Mouse (Mus musculus) liver, embryonic 16.5 days (tissue): ENCODE results near the gene Serp2. TPM values are rescaled to one million over a fixed set of nuclear protein-coding genes. Genes with fewer than 3 reads are reported as not detected.

Source experiments
- ATAC-seq: fragments of 200-750 bp; cut with Nextera tagmentation; 2 replicates; pipeline ENCODE4 v1.8.0; 2017; ENCODE audit warnings: low read depth, mild to moderate bottlenecking, moderate number of reproducible peaks, moderate library complexity
- H3K27ac ChIP-seq: fragments of 300-500 bp; sonication (generic); 2 replicates; pipeline ENCODE4 v1.5.1; 2014; ENCODE audit warnings: mild to moderate bottlenecking, low read length
- H3K27me3 ChIP-seq: fragments of 300-500 bp; sonication (generic); 2 replicates; pipeline ENCODE4 v1.6.1; 2014; ENCODE audit warnings: low read depth, low read length, mixed read lengths; ENCODE audit not compliant: control insufficient read depth, insufficient read depth
- H3K36me3 ChIP-seq: fragments of 300-500 bp; sonication (generic); 2 replicates; pipeline ENCODE4 v1.6.1; 2014; ENCODE audit warnings: mild to moderate bottlenecking; ENCODE audit not compliant: control insufficient read depth, insufficient read depth
- H3K4me1 ChIP-seq: fragments of 300-500 bp; sonication (generic); 2 replicates; pipeline ENCODE4 v1.6.1; 2014; ENCODE audit warnings: low read depth, low read length, mixed read lengths; ENCODE audit not compliant: control insufficient read depth
- H3K4me2 ChIP-seq: fragments of 300-500 bp; sonication (generic); 2 replicates; pipeline ENCODE4 v1.6.1; 2014; ENCODE audit warnings: low read depth, low read length, mixed read lengths
- H3K4me3 ChIP-seq: fragments of 300-500 bp; sonication (generic); 2 replicates; pipeline ENCODE4 v1.5.1; 2014; ENCODE audit warnings: low read depth, mild to moderate bottlenecking, low read length
- H3K9ac ChIP-seq: fragments of 300-500 bp; sonication (generic); 2 replicates; pipeline ENCODE4 v1.6.1; 2014; ENCODE audit warnings: low read depth, low read length
- H3K9me3 ChIP-seq: fragments of 300-500 bp; sonication (generic); replicated peaks from 2 replicates; pipeline ENCODE4 v1.6.1; 2016; ENCODE audit warnings: low read length; ENCODE audit not compliant: control insufficient read depth
- WGBS: fragments of 180-500 bp; shearing (Covaris S2); extraction: QIAGEN DNeasy Blood & Tissue Kit; methylation state at CpG from one replicate; pipeline ENCODE4 v1.1.7; 2014; ENCODE audit not compliant: insufficient replicate concordance; 5-methylcytosine and 5-hydroxymethylcytosine counted together
- polyA plus RNA-seq: library from polyadenylated mRNA; unstranded; fragments of >200 nt; fragmentation: Nextera tagmentation; extraction: Ambion mirVana; gene quantifications from 2 replicates; pipeline ENCODE4 v1.2.1, GENCODE M21; 2015

Serp2 gene
- polyA plus RNA-seq, 1 experiment from 2014 or later, result 0.61 TPM

DNA sequence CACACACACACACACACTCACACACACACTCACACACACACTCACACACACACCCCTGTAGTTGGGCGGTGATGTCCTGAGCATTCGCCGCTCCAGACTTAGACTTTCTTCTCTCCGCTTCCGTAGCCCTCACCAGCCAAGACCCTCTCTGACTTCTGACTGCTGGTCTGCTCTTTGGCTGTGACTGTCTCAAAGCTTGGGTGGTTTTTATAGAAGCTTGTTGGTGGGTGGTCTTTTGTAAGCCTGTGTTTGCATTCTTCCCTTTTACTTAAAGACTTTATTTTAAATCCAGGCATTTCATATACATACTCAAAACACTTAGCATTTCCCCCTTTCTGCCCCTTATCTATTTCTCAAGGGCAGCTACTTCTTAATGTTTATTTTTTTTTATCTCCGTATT lies 57.2 kb downstream of the Serp2 start:
- no peak overlapping the region for H3K9ac ChIP-seq
- no peak overlapping the region for H3K4me3 ChIP-seq
- H3K4me1 ChIP-seq, result peaks cover 6% of the 10 kb centered on the region
- no peaks in the 10 kb centered on the region for H3K27me3 ChIP-seq
- ATAC-seq, result no peak
- H3K4me2 ChIP-seq, result no peak overlapping the region
- WGBS, result 87% methylated on average over 6 of the region's 6 CpGs
- no peaks in the 10 kb centered on the region for H3K9me3 ChIP-seq
- H3K36me3 ChIP-seq, result no peaks in the 10 kb centered on the region
- H3K27ac ChIP-seq, result no peak overlapping the region

DNA sequence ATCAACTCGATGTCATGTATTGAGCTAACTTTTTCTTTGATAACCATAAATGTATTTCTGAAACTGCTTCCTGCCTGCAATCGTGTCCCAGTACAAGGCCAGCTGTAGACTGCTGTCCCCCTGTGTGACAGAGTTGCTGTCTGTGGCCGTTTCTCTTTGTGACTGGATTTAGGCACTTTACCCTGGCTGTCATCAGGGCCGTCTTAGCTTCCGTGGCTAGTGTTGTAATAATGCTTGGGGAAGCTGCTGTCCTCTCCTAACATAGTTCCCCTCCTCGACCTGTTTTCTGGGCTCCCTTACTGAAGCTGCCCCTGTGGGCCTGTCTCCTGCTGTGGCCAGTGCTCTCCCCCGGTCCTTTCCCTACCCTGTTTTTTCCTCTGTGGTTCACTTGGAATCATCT lies 58.5 kb downstream of the Serp2 start:
- no peaks in the 10 kb centered on the region for H3K27me3 ChIP-seq
- 32% methylated on average over 7 of the region's 7 CpGs for WGBS
- H3K4me1 ChIP-seq, result peaks cover under 1% of the 10 kb centered on the region
- no peak overlapping the region for H3K27ac ChIP-seq
- no peak overlapping the region for H3K4me3 ChIP-seq
- no peak for ATAC-seq
- no peak overlapping the region for H3K9ac ChIP-seq
- no peak overlapping the region for H3K4me2 ChIP-seq
- H3K36me3 ChIP-seq, result no peaks in the 10 kb centered on the region
- no peaks in the 10 kb centered on the region for H3K9me3 ChIP-seq

DNA sequence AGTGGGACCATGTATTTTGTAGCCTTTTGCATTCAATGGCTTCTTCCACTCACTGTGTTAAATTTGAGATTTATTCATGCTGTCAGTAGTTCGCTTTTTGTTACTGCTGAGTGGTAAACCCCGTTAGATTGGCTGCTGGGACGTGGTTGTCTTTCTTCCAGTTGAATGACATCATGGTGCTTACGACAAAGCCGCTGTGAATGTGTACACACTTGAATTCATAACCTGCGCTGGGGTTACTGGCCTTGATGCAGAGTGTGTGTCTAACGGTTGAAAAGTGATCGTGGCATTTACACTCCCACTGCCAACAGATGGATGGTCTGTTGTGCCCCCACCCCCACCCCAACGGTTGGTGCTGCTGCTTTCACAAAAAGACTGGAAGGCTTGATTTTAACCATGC lies 59.5 kb downstream of the Serp2 start:
- no peak overlapping the region for H3K4me2 ChIP-seq
- no peaks in the 10 kb centered on the region for H3K4me1 ChIP-seq
- H3K27me3 ChIP-seq, result no peaks in the 10 kb centered on the region
- H3K9ac ChIP-seq, result no peak overlapping the region
- no peaks in the 10 kb centered on the region for H3K36me3 ChIP-seq
- H3K4me3 ChIP-seq, result no peak overlapping the region
- H3K9me3 ChIP-seq, result no peaks in the 10 kb centered on the region
- 64% methylated on average over 9 of the region's 9 CpGs for WGBS
- no peak for ATAC-seq
- no peak overlapping the region for H3K27ac ChIP-seq

DNA sequence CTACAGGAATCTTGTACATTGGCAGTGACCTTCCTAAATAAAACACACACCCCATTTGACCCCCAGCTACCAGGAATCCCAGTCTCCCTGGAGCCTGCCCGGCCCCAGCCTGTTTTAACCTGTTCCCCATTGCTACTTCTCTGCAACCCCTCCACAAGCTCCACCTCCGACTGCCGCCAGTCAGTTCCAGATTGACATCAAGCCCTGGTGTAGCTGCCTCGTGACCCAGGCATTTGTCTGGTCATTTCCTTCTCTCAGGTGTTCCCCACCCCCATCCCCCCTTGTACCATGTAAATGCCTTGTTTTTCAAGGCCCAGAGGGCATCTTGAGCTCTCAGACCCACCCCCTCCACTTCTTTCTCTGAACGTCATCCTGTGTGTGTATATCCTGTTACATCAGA lies 61.7 kb downstream of the Serp2 start:
- H3K4me3 ChIP-seq, result no peak overlapping the region
- H3K4me1 ChIP-seq, result no peaks in the 10 kb centered on the region
- H3K36me3 ChIP-seq, result no peaks in the 10 kb centered on the region
- no peak for ATAC-seq
- no peak overlapping the region for H3K9ac ChIP-seq
- H3K4me2 ChIP-seq, result no peak overlapping the region
- 35% methylated on average over 5 of the region's 5 CpGs for WGBS
- no peaks in the 10 kb centered on the region for H3K27me3 ChIP-seq
- no peaks in the 10 kb centered on the region for H3K9me3 ChIP-seq
- H3K27ac ChIP-seq, result no peak overlapping the region

DNA sequence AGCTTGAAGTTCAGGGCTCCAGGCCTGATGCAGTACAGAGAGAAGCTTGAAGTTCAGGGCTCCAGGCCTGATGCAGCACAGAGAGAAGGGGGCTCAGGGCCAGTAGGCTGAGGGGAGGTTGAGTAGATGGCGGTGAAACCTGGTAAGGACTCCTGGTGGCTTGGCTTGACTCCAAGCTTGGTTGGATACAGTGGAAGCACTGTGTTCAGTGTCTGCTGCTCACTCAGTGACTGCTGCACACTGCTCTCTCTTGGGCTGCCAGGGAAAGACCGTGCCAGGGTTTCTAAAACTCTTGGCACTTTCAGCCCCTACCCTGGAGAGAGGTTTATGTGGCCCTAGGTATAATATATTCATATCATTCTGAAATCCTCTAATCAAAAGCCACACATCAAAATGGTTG lies 67.6 kb downstream of the Serp2 start:
- WGBS, result 75% methylated on average over 2 of the region's 2 CpGs

DNA sequence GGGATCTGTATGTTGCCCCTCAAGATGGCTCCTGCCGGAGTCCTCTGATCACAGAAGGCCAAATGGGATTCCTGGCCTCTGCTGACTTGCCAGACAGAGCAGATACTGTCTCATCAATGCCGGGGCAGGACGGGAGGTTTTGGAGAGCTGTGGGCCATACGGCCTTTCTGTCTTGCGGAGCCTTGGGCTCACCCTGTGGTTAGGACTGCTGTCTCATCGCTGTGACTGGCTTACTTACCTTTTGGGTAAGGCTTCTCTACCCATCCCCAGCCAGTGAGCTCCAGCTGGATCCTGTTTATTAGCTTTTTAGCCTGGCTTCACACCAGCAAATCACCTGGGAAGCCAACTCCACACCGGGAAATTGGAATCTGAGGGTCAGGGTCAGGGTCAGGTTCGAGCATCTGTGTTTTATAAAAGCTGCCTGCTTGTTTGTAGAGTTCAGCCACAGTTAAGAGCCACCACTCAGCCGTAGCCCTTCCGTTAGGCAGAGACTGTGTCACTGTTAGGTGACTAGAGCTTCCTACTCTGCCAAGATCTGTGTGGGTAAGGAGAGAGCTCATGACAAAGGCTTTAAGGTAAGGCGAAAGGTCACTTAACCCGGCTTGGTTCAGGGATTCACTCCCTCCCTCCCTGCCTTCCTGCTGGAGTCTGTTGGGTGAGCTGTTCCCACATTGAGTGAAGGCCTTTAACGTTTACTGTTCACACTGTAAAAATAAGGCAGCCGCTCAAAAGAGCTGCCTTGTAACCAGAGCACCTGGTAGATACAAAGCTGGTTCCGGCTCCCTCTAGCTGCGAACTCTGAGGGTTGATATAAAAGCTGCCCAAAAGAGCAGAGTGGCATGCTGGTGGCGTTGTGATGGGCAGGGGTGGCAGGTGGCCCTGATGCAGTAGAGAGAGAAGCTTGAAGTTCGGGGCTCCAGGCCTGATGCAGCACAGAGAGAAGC lies 68.3 kb downstream of the Serp2 start:
- no peak overlapping the region for H3K27ac ChIP-seq

More for the DNA sequence above, 67.6 kb downstream of the Serp2 start:
- H3K9ac ChIP-seq, result no peak overlapping the region
- H3K4me1 ChIP-seq, result no peaks in the 10 kb centered on the region
- no peaks in the 10 kb centered on the region for H3K9me3 ChIP-seq
- H3K27me3 ChIP-seq, result no peaks in the 10 kb centered on the region
- no peak overlapping the region for H3K4me3 ChIP-seq
- H3K27ac ChIP-seq, result no peak overlapping the region
- H3K4me2 ChIP-seq, result no peak overlapping the region
- ATAC-seq, result no peak
- H3K36me3 ChIP-seq, result no peaks in the 10 kb centered on the region

DNA sequence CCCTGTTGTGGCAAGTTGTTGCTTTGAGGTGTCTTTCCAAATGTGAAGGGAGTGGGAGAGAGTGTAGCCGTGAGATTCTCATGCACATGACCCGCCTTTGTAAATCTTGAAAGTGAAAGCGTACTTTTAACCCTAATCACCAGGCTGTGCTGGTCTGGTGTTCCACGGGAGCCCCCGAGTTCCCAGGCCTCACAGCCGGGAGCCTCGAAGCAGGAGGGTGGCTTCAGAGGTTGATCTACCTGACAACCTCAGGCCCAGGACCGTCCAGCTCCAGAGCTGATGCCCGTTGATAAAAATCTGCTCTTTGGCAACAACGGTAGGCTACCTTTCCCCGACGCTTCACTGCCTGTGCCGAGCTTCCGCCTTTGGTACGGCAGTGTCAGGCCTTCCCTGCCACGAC lies 69.1 kb downstream of the Serp2 start:
- no peak overlapping the region for H3K9ac ChIP-seq
- WGBS, result 73% methylated on average over 16 of the region's 16 CpGs
- peak; percentile 41; the same call in 1 of the 2 replicates for ATAC-seq

More for the DNA sequence above, 68.3 kb downstream of the Serp2 start:
- Histone ChIP-seq H3K9me3 (no peaks in the 10 kb centered on the region), H3K9ac (no peak overlapping the region), H3K27me3 (no peaks in the 10 kb centered on the region), H3K4me1 (no peaks in the 10 kb centered on the region), H3K4me3 (no peak overlapping the region), H3K4me2 (no peak overlapping the region), H3K36me3 (no peaks in the 10 kb centered on the region)
- ATAC-seq, result no peak
- 62% methylated on average over 18 of the region's 18 CpGs for WGBS

DNA sequence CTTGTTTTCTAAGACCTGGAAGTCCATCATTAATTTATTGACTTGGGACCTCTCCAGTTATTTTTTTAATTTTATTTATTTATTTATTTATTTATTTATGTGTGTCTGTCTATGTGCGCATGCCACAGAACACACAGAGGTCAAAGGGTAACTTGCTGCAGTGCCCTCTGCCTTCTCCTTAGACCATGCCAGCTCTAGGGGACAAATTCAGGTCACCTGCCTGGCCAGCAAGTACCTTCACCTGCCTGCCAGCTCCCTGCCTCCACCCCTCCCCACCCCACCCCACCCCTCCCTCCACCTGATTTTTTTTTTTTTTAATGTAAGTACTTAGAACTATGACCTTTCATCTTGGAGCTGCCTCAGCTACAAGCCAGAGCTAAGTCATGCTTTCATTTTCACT lies 73.0 kb downstream of the Serp2 start:
- Histone ChIP-seq H3K9ac (no peak overlapping the region), H3K9me3 (no peaks in the 10 kb centered on the region), H3K4me1 (no peaks in the 10 kb centered on the region), H3K27me3 (no peaks in the 10 kb centered on the region), H3K4me2 (no peak overlapping the region), H3K36me3 (no peaks in the 10 kb centered on the region), H3K27ac (no peak overlapping the region), H3K4me3 (no peak overlapping the region)
- ATAC-seq, result no peak
- 76% methylated on average over 1 of the region's 1 CpGs for WGBS

More for the DNA sequence above, 69.1 kb downstream of the Serp2 start:
- Histone ChIP-seq H3K4me1 (no peaks in the 10 kb centered on the region), H3K36me3 (no peaks in the 10 kb centered on the region), H3K4me3 (no peak overlapping the region), H3K4me2 (no peak overlapping the region), H3K27ac (no peak overlapping the region), H3K9me3 (no peaks in the 10 kb centered on the region), H3K27me3 (no peaks in the 10 kb centered on the region)
